Mouse (Mus musculus) heart, embryonic 16.5 days (tissue): ENCODE results near the gene Wwox. TPM values are rescaled to one million over a fixed set of nuclear protein-coding genes. Genes with fewer than 3 reads are reported as not detected.
A peak's percentile ranks its signal among the peaks of the same experiment; 100 is the strongest.

Experiments
- ATAC-seq: fragments of 200-750 bp; cut with Nextera tagmentation; replicated peaks from 2 replicates; pipeline ENCODE4 v1.8.0; 2017; ENCODE audit warnings: moderate number of reproducible peaks; ENCODE audit not compliant: insufficient read depth, low FRiP score; ENCODE audit errors: extremely low read depth
- H3K27ac ChIP-seq: fragments of 300-500 bp; sonication (generic); 2 replicates; pipeline ENCODE4 v1.5.1; 2014; ENCODE audit warnings: mild to moderate bottlenecking, low read length, control low read depth, moderate library complexity
- H3K27me3 ChIP-seq: fragments of 300-500 bp; sonication (generic); 2 replicates; pipeline ENCODE4 v1.6.1; 2014; ENCODE audit warnings: low read length, mixed read lengths; ENCODE audit not compliant: control insufficient read depth, insufficient read depth
- H3K36me3 ChIP-seq: fragments of 300-500 bp; sonication (generic); 2 replicates; pipeline ENCODE4 v1.6.1; 2014; ENCODE audit not compliant: control insufficient read depth, insufficient read depth
- H3K4me1 ChIP-seq: fragments of 300-500 bp; sonication (generic); 2 replicates; pipeline ENCODE4 v1.6.1; 2014; ENCODE audit warnings: low read length, mixed read lengths; ENCODE audit not compliant: control insufficient read depth, insufficient read depth
- H3K4me2 ChIP-seq: fragments of 300-500 bp; sonication (generic); 2 replicates; pipeline ENCODE4 v1.6.1; 2014; ENCODE audit warnings: low read depth, mild to moderate bottlenecking, control low read depth, low read length
- H3K4me3 ChIP-seq: fragments of 300-500 bp; sonication (generic); 2 replicates; pipeline ENCODE4 v1.5.1; 2014; ENCODE audit warnings: mild to moderate bottlenecking, control low read depth, low read length
- H3K9ac ChIP-seq: fragments of 300-500 bp; sonication (generic); 2 replicates; pipeline ENCODE4 v1.6.1; 2014; ENCODE audit warnings: low read length, control low read depth
- H3K9me3 ChIP-seq: fragments of 300-500 bp; sonication (generic); replicated peaks from 2 replicates; pipeline ENCODE4 v1.6.1; 2016; ENCODE audit warnings: low read length; ENCODE audit not compliant: control insufficient read depth
- WGBS: fragments of 180-500 bp; shearing (Covaris S2); extraction: QIAGEN DNeasy Blood & Tissue Kit; methylation state at CpG from one replicate; pipeline ENCODE4 v1.1.7; 2014; 5-methylcytosine and 5-hydroxymethylcytosine counted together
- polyA plus RNA-seq: library from polyadenylated mRNA; unstranded; fragments of >200 nt; fragmentation: Nextera tagmentation; extraction: Ambion mirVana; gene quantifications from 2 replicates; pipeline ENCODE4 v1.2.1, GENCODE M21; 2015

Gene Wwox
- polyA plus RNA-seq, 1 experiment from 2014 or later = 12.8 TPM

DNA sequence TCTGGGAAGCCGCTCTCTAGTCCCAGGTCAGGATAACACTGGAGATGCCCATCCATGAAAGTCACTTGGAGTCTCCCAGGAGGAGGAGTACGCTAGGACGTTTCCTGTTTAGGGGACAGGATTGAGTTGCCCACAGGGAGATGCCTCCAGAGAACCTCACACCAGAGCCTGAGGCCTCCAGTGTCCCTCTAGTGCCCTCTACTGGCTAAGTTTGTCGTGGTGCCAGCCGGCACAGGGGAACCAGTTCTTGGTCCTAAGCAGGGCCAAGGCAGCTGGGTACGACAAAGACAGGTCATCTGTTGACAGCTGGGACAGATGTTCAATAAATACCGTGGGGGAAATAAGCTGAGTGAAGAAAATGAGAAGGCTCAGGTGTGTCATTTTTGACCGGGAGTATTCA lies 531.9 kb downstream of the Wwox start:
- Histone ChIP-seq H3K9me3 (0 out of 2 replicates have a peak, but pooled peaks cover 5% of the 10 kb centered on the region), H3K27me3 (no peaks in the 10 kb centered on the region), H3K27ac (no peak overlapping the region), H3K4me2 (no peak overlapping the region), H3K9ac (no peak overlapping the region), H3K4me1 (peaks cover 24% of the 10 kb centered on the region), H3K36me3 (no peaks in the 10 kb centered on the region), H3K4me3 (no peak overlapping the region)
- ATAC-seq = peak; percentile 42; the same call in 1 of the 2 replicates
- 43% methylated on average over 8 of the region's 8 CpGs for WGBS

- 0 out of 2 replicates have a peak, but pooled peaks cover 3% of the 10 kb centered on the region for H3K9me3 ChIP-seq
- peak; percentile 54 for ATAC-seq
- H3K4me3 ChIP-seq = no peak overlapping the region
- H3K4me2 ChIP-seq = peak overlapping the region; percentile 51
- H3K27me3 ChIP-seq = no peaks in the 10 kb centered on the region
- peak overlapping the region; percentile 31; the same call in 1 of the 2 replicates for H3K9ac ChIP-seq
- peaks cover 27% of the 10 kb centered on the region for H3K4me1 ChIP-seq
- peak overlapping the region; percentile 90 for H3K27ac ChIP-seq
- no peaks in the 10 kb centered on the region for H3K36me3 ChIP-seq
- 23% methylated on average over 12 of the region's 12 CpGs for WGBS
These were observed 533.6 kb downstream of the Wwox start for GRCm38 (mm10) chr8:114973002-114973461.

GRCm38 (mm10) chr8:114974336-114974950 lies 535.0 kb downstream of the Wwox start:
- Histone ChIP-seq H3K36me3 (no peaks in the 10 kb centered on the region), H3K27me3 (no peaks in the 10 kb centered on the region), H3K27ac (peak overlapping the region; percentile 90), H3K4me3 (no peak overlapping the region), H3K9me3 (no peaks in the 10 kb centered on the region), H3K4me2 (no peak overlapping the region), H3K9ac (no peak overlapping the region), H3K4me1 (peaks cover 38% of the 10 kb centered on the region)
- peak; percentile 55 for ATAC-seq
- 35% methylated on average over 5 of the region's 5 CpGs for WGBS

GRCm38 (mm10) chr8:114977746-114978145 lies 538.3 kb downstream of the Wwox start:
- Histone ChIP-seq H3K9ac (no peak overlapping the region), H3K4me2 (peak overlapping the region; percentile 50; the same call in 1 of the 2 replicates), H3K36me3 (no peaks in the 10 kb centered on the region), H3K9me3 (no peaks in the 10 kb centered on the region; the same call in 1 of the 2 replicates), H3K4me1 (peaks cover 32% of the 10 kb centered on the region), H3K27ac (peak overlapping the region; percentile 78), H3K27me3 (no peaks in the 10 kb centered on the region), H3K4me3 (no peak overlapping the region)
- 47% methylated on average over 11 of the region's 11 CpGs for WGBS
- ATAC-seq = no peak

DNA sequence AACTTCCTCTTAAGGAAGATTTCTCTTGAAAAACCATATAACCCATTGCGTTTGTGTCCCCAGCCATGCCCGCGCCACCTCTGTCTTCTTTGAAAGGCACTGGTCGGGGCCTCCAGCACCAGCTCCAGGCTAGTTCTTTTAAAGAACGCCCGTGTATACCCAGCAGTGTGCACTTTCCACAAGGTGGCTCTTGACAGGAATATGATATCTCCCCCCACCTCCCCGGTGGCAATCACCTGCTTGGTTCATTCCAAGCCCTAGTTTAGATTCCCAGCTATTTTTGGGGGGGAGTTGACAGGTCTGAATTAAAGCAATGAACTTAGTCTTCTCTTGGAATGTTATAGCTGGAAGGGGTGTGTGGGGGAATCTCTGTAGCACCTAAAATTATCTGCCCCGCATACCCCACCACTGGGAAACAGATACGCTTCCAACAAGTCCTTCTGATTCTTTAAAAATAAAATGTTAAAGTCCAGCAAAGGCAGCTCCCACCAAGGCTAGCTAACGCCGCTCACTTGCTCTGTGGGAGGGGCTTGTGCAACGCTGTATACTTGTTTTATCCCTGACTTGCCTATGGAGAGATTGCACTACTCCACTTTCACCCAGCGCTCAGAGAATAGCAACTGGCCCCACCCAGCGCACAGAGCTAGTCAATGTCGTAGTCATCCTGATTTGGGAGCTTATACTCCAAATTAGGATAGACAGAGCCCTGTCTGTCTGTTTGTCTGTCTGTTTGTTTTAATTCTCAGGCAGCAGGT lies 538.9 kb downstream of the Wwox start:
- peak overlapping the region; percentile 6 for H3K4me3 ChIP-seq
- peak overlapping the region; percentile 78 for H3K27ac ChIP-seq
- no peaks in the 10 kb centered on the region; the same call in 1 of the 2 replicates for H3K9me3 ChIP-seq
- peak; percentile 49 for ATAC-seq
- no peaks in the 10 kb centered on the region for H3K27me3 ChIP-seq
- peak overlapping the region; percentile 50 for H3K4me2 ChIP-seq
- WGBS = 43% methylated on average over 15 of the region's 15 CpGs
- H3K9ac ChIP-seq = peak overlapping the region; percentile 53
- peaks cover 27% of the 10 kb centered on the region for H3K4me1 ChIP-seq
- no peaks in the 10 kb centered on the region for H3K36me3 ChIP-seq

- Histone ChIP-seq H3K4me1 (peaks cover 18% of the 10 kb centered on the region), H3K9me3 (no peaks in the 10 kb centered on the region; the same call in 1 of the 2 replicates), H3K27ac (no peak overlapping the region), H3K9ac (no peak overlapping the region), H3K27me3 (no peaks in the 10 kb centered on the region), H3K4me3 (no peak overlapping the region), H3K4me2 (no peak overlapping the region), H3K36me3 (no peaks in the 10 kb centered on the region)
- no peak for ATAC-seq
These were observed 540.2 kb downstream of the Wwox start for GRCm38 (mm10) chr8:114979671-114980070.

DNA sequence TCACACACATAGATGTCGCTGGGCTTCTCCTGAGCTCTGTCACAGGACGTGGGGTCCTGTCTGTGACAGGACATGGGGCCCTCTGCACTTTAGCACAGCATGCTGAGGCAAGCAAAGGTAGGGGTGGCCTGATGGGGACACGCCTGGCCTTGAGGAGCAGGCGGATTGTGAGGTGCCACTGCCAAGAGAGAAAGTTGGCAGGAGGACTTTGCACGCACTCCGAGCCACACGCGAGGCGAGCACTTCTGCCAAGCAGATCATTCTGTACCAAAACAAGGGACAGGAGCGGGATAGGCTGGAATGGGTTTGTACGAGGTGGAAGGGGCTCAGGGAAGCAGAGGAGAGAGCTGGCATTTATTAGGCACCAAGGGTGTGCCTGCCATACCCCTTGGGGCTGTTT lies 543.3 kb downstream of the Wwox start:
- ATAC-seq = no peak
- 83% methylated on average over 11 of the region's 11 CpGs for WGBS
- Histone ChIP-seq H3K4me2 (no peak overlapping the region), H3K4me1 (peaks cover 13% of the 10 kb centered on the region), H3K27ac (no peak overlapping the region), H3K27me3 (no peaks in the 10 kb centered on the region), H3K9ac (no peak overlapping the region), H3K9me3 (no peaks in the 10 kb centered on the region; the same call in 1 of the 2 replicates), H3K4me3 (no peak overlapping the region), H3K36me3 (no peaks in the 10 kb centered on the region)

DNA sequence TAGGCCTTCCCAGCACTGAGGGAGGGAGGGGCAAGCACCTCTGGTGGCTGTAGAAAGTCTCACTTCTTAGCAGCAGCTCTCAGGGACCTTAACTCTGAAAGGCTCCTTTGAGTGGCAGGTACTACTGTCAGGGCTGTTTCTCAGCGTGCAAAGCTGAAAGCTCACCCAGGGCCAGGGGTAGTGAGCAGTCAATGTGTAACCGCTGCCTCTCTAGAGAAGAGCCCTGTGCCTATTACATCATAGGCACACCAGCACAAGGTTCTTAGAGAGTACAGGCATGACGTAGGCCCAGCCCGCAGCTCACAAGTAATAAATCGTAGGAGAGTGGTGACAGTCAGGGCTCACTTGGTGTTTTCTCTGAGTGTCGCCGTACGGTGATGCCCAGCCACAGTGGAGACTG lies 545.0 kb downstream of the Wwox start:
- Histone ChIP-seq H3K4me3 (no peak overlapping the region), H3K36me3 (no peaks in the 10 kb centered on the region), H3K4me2 (no peak overlapping the region), H3K4me1 (no peaks in the 10 kb centered on the region), H3K27ac (no peak overlapping the region), H3K9me3 (no peaks in the 10 kb centered on the region; the same call in 1 of the 2 replicates), H3K9ac (no peak overlapping the region), H3K27me3 (no peaks in the 10 kb centered on the region)
- WGBS = 82% methylated on average over 8 of the region's 8 CpGs
- ATAC-seq = no peak

GRCm38 (mm10) chr8:114985996-114986395 lies 546.5 kb downstream of the Wwox start:
- Histone ChIP-seq H3K9ac (no peak overlapping the region), H3K27me3 (no peaks in the 10 kb centered on the region), H3K4me1 (no peaks in the 10 kb centered on the region), H3K36me3 (no peaks in the 10 kb centered on the region), H3K4me2 (no peak overlapping the region), H3K9me3 (no peaks in the 10 kb centered on the region), H3K4me3 (no peak overlapping the region), H3K27ac (no peak overlapping the region)
- ATAC-seq = no peak
- WGBS = 68% methylated on average over 13 of the region's 13 CpGs
